19 mouse cellular contexts compared by ENCODE assay signal in the genomic region with DNA sequence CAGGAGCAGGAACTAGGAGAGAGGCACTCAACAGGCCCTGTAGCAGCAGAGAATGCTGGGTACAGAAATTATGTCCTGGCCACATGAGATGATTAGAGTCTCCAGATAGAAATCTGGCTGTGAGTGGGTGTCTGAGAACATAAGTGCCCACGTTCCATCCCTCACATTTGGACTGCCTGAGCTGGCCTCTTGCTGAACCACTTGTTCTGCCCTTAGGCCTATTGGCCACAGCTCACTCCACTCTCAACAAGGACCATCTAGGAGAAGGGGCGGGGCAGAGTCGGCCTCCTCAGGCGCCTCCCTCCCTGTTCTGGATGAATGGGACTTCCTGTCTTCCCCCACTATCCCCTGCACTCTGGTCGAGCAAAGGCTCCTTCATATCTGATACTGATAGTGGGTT. TPM values are rescaled to one million over a fixed set of nuclear protein-coding genes. Genes with fewer than 3 reads are reported as not detected.
DNase-seq lines count a peak whose midpoint lies in the region; ATAC-seq lines count a peak whose summit lies in the region.
"Had no signal": no experiment of that assay in that cellular context is flagged by ENCODE, and none has a peak within 500 bp of the region (broad histone marks: within the 10 kb centered on the region; RNA-seq: fewer than 3 reads in every experiment).

No protein-coding gene starts in this region.

- DNase-seq in fat pad, adult 2 months (ENCODE audit: extremely low read depth, low read depth, low spot score): peak; percentile 56
- DNase-seq in lung, adult 18-20 months: peak; percentile 83 to 87
- DNase-seq in lung, postnatal 25 days (ENCODE audit: low spot score): peak; percentile 81
- no peak for DNase-seq in MN1 (ENCODE audit: low spot score)
- DNase-seq in urinary bladder, postnatal 4 days (ENCODE audit: low spot score in 2 of 2): no peak
- no peak for DNase-seq in kidney, adult 18-20 months
- DNase-seq: adrenal gland, adult 8-10 months; cerebellum, adult 8-10 months; cerebellum, postnatal 14 days; gastrocnemius, adult 2 months; gastrocnemius, postnatal 36 days; heart, adult 11 months; heart, postnatal 36 days had no signal

- no peaks in the 10 kb centered on the region for H3K9me3 ChIP-seq in lung, embryonic 16.5 days (ENCODE audit: control insufficient read depth, low read length)
- H3K9me3 ChIP-seq: embryonic facial prominence, embryonic 15.5 days; forebrain, embryonic 15.5 days; heart, embryonic 13.5 days; hindbrain, embryonic 15.5 days had no signal

- H3K27me3 ChIP-seq in lung, embryonic 16.5 days (ENCODE audit: control insufficient read depth, insufficient read depth, low read depth, low read length): no peaks in the 10 kb centered on the region
- H3K27me3 ChIP-seq: embryonic facial prominence, embryonic 15.5 days; forebrain, embryonic 15.5 days; heart, embryonic 13.5 days; hindbrain, embryonic 15.5 days had no signal

- peaks cover 17% of the 10 kb centered on the region for H3K4me1 ChIP-seq in lung, embryonic 16.5 days (replicated peaks; ENCODE audit: control insufficient read depth, insufficient read depth, low read length)
- H3K4me1 ChIP-seq: embryonic facial prominence, embryonic 15.5 days; forebrain, embryonic 15.5 days; hindbrain, embryonic 15.5 days had no signal

- WGBS in lung, embryonic 16.5 days: 37% methylated on average over 5 of the region's 5 CpGs

- peak; percentile 82 for ATAC-seq in lung, embryonic 16.5 days (ENCODE audit: low read depth)
- ATAC-seq: forebrain, embryonic 15.5 days had no signal

- 0 out of 2 replicates have a peak, but pooled peaks cover 2% of the 10 kb centered on the region for H3K36me3 ChIP-seq in lung, embryonic 16.5 days (ENCODE audit: control insufficient read depth, insufficient read depth, low read length)
- H3K36me3 ChIP-seq: hindbrain, embryonic 15.5 days had no signal

- H3K4me2 ChIP-seq in lung, embryonic 16.5 days (ENCODE audit: low read depth, low read length): no peak overlapping the region
- H3K4me2 ChIP-seq: embryonic facial prominence, embryonic 15.5 days; forebrain, embryonic 15.5 days; heart, embryonic 13.5 days; hindbrain, embryonic 15.5 days had no signal

- peak overlapping the region; percentile 85 for H3K27ac ChIP-seq in lung, embryonic 16.5 days (ENCODE audit: low read length)
- H3K27ac ChIP-seq: embryonic facial prominence, embryonic 15.5 days; forebrain, embryonic 15.5 days; gastrocnemius, adult 2 months; heart, embryonic 13.5 days; hindbrain, embryonic 15.5 days had no signal

- H3K4me3 ChIP-seq in lung, embryonic 16.5 days (ENCODE audit: low read length): no peak overlapping the region
- H3K4me3 ChIP-seq: embryonic facial prominence, embryonic 15.5 days; erythroblast, embryonic 14.5 days; forebrain, embryonic 15.5 days; gastrocnemius, adult 2 months; heart, embryonic 13.5 days; hindbrain, embryonic 15.5 days had no signal

- no peak overlapping the region for H3K9ac ChIP-seq in lung, embryonic 16.5 days (ENCODE audit: low read length)
- H3K9ac ChIP-seq: embryonic facial prominence, embryonic 15.5 days; forebrain, embryonic 15.5 days; heart, embryonic 13.5 days; hindbrain, embryonic 15.5 days had no signal

RNA-seq across cellular contexts. Expression of a gene that starts 33.1 kb away (rescaled TPM):
- polyA plus RNA-seq in lung, embryonic 16.5 days (2015; fragmentation: Nextera tagmentation; extraction: Ambion mirVana): 98.8 and 99.9 TPM in 2 replicates

RNA-seq across cellular contexts. Expression of a gene that starts 36.9 kb away (rescaled TPM):
- polyA plus RNA-seq in lung, embryonic 16.5 days (2015; fragmentation: Nextera tagmentation; extraction: Ambion mirVana): 29.7 and 33.1 TPM in 2 replicates

RNA-seq across cellular contexts. Expression of a gene that starts 53.4 kb away (rescaled TPM):
- 2.7 and 3.8 TPM in 2 replicates for polyA plus RNA-seq in lung, embryonic 16.5 days (2015; fragmentation: Nextera tagmentation; extraction: Ambion mirVana)

Comparison
In these comparisons a context has a peak if more than half of its experiments do, and no peak if none do; other contexts are left out.
1. DNase-seq: peak in fat pad, adult 2 months (single experiment), lung, adult 18-20 months (2 of 2) and lung, postnatal 25 days (single experiment); none in MN1 (single experiment), urinary bladder, postnatal 4 days (0 of 2) and kidney, adult 18-20 months (single experiment).